Mouse (Mus musculus) forelimb bud, embryonic 11.5 days (tissue): Measurements from ENCODE around the gene Rexo1.

Experiments used
- DNase-seq: peaks from one replicate; pipeline ENCODE4 v3.0.0-alpha.2; 2012; ENCODE audit warnings: low read depth, low spot score

Gene Rexo1

DNA sequence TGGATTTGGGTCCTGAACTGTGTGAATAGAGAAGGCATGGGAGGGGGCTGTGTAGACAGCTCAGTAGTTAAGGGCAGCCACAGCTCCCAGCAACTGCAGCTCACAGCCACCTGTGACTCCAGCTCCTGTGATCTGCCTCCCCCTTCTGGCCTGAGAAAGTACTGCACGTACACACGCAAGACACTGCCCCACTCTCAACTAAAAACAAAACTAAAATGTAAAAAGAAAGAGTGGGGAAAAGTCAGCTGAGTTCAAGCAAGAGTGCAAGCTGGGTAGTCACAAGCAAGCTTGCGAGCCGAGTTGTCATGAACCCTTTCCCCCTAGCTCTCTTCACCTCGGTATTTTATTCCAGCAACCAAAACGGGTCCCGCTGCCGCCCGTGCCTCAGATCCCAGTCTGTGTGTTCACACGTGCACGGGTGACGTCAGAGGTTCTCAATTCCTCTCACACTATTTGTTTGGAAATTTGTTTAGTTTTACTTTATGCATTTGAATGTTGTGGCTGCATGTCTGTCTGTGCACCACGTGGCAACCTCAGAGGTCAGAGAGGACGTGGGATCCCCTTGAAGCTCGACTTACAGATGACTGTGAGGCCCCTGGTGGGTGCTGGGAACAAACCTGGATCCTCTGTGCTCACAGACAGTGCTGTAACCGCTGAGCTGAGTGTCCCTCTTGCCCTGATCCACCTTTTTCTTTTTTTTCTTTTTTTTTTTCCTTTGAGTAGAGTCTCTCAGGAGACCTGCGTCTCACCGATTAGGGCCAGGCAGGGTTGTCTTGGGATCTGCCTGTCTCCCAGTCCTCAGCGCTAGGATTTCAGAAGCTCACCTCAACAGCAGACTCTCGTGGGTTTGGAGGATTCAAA lies 51.7 kb downstream of the Rexo1 start:
- DNase-seq: peak; percentile 82

DNA sequence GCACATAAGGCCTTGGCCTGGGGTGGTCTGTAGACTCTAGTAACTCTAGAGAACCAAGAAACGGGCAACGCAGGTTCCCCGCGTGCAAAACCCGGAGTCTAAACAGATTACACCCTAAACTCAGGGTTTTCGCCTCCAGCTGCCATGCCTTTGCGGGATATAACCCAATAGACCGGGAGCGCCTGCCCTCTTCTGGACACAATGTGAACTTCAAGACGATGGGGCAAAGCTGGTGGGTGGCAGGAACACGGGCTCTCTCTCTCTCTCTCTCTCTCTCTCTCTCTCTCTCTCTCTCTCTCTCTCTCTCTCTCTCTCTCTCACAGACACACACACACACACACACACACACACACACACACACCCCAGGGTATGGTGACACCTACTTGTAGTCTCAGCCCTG lies 55.1 kb downstream of the Rexo1 start:
- DNase-seq: peak; percentile 68

DNA sequence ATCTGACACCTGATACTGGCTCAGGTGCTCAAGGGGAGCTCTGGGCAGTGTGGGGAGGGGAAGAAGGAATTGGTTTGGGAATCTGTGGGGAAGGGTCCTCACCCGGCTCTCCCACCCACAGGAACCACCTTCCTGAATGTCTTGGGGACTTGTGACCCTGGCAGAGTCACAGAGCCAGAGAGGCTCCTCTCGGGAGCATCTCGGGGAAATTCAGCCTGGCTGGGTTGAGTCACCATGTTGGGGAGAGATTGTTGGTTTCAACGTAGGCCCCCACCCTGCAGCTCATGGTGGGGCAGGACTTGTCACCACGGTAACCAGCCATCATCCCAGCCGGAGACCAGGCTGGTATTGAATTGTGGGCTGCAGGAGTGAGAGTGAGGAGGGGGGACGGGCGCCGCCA lies 56.6 kb downstream of the Rexo1 start:
- no peak for DNase-seq

DNA sequence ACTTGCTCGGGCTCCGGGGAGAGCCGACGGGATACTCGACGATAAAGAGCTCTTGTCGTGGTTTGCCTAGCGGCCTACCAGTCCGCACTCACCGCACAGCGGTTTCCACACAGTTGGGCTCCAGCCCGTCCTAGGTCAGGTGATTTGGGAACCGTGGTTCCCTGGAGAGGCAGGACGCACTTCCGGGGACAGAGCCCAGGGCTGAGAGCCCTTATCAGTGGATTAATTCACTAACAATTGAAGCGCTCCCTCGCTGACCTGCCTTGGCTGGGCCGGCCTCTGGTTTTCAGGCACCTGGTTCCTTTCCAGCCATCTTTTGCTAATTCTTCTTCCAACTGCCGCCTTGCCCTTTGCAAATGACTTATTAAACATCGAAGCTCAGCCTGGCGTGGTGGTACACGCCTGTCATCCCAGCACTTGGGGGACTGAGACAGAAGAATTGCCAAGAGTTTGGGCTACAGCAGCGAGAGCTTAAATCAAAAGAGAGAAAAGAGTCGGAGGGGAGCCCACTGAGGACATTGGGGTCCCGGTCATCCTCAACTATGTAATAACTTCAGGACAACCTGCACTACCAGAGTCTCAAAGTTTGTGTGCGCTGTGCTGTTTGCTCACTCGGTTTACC lies 57.6 kb downstream of the Rexo1 start:
- DNase-seq: no peak

DNA sequence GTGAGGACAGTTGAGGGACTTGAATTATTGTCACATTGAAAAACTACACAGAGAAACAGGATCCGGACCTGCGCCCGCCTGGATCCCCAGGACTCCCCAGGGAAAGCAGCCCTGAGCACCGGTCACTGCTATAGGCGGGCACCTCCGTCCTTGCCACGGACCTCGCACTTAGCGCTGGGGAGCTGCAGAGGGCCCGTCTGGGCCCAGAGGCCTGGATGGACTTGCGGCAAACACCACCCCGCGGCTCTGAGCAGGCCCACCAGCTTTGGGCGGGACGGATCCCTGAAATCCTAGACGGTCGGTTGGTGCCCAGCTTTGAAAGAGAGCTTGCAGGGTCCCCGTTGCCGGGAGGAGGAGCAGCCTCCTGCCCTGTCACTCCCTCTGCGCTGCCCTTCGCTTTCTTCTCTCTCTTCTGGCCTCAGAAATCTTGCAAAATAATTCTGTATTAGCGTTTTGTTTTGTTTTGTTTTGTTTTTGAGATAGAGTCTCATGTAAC lies 58.5 kb downstream of the Rexo1 start:
- no peak for DNase-seq

DNA sequence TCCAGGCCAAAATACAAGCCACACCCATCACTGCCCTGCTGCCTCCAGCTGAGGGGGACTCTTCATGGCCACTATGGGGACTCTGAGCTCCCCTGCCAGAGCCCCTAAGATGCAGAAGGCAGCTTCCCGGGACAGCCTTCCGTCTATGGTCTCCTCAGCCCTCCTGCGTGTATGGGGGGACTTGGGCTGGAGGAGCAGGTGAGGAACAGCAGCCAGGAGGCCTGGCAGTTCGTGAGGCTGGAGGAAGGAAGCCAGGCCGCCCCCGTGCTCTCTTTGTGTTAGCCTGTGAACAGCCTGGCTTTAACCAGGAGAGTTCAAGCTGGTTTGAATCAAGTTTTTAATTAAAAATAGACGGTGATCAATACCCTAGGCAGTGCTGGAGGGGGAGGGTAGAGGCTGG lies 59.1 kb downstream of the Rexo1 start:
- no peak for DNase-seq

DNA sequence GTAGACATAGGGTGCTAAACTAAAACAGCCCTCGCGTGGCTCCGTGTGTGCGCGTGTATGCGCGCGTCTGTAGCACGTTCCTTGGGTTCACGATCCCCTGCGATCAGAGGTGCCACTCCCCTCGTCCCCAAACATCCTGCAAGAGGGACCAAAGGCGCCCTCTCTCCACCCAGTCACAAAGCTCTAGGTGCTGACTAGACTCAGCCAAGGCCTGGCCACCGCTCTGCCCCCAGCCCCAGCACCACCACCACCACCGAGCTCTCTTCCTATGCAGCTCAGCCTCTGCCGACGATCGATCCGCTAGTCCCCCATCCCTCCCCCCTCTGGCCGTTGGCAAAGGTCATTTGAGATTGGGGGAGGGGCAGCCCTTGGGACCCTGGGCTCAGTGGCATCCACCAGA lies 64.9 kb downstream of the Rexo1 start:
- no peak for DNase-seq

DNA sequence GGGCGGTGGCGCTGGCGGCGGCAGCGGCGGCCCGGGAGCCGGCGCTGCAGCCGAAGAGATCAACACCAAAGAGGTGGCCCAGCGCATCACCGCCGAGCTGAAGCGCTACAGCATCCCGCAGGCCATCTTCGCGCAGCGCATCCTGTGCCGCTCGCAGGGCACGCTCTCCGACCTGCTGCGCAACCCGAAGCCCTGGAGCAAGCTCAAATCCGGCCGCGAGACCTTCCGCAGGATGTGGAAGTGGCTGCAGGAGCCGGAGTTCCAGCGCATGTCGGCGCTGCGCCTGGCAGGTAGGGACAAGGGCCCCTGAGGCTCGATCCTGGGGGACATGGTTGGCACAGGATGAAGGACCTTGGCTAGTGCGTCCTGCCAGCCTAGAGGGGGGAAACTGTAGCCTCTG lies 65.5 kb downstream of the Rexo1 start:
- DNase-seq: no peak

DNA sequence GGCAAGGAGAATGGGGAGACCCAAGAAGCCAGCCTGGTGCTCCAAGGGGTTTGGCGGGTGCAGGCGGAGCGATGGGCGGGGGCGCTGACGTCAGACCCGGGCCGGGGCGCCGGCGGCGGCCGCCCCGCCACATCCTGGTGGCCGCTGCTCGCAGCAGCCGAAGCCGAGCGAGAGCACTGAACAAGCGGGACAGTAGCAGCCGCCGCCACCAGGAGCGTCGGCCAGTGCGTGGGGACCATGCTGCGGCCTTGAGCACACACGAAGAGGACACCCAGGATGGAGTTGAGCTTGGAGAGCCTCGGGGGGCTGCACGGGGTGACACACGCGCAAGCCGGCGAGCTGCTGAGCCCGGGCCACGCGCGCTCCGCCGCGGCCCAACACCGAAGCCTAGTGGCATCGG lies 66.6 kb downstream of the Rexo1 start, which contains the start of gene Onecut3:
Onecut3 (plus strand) TSS at position 104 of the 400 bp plus-strand sequence.
- DNase-seq: no peak
